Mouse (Mus musculus): ENCODE measurements around the gene Nol6. TPM values are rescaled to one million over a fixed set of nuclear protein-coding genes. Genes with fewer than 3 reads are reported as not detected.

Nol6 gene
- 22.4 and 29.0 TPM in 2 replicates for polyA plus RNA-seq (2012; rRNA removed)

DNA sequence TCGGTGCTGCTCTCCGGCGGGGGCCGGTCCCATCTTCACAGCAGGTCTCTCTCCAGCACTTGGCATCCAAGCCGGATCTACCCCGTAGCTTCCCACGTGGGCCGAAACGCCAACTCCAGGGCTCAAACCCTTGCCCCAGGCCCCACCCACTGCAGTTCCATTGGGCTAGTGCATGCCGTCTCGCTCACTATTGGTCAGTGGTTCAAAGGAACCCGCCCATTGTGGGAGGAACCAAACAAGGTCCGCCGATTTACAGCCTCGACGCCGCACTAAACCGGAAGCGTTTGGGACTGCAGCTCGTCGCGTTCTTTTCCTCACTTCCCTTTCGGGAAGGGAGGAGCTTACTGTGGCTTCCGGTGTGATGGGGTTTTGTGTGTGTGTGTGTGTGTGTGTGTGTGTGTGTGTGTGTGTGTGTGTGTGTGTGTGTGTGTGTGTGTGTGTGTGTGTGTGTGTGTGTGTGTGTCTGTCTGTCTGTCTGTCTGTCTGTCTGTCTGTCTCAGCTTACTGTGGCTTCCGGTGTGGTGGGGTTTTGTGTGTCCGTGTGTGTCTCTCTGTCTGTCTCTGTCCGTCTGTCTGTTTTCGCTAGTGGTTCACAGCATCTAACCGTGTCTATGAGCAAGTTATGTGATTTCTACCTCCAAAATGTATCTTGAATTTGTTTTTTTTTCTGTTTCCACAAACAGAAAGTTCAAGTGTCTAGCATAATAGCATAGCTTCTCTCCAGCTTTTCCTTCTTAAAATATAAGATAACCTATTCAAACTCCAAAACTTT, at the start of gene Nol6:
Gene Nol6 (minus strand): TSS at position 276 of the 772 bp plus-strand sequence.

GRCm38 (mm10) chr4:41135711-41136453, 11.6 kb upstream of the Nol6 start, which contains the start of gene Ube2r2:
TSS of gene Ube2r2 (plus strand) at chr4:41135743.

DNA sequence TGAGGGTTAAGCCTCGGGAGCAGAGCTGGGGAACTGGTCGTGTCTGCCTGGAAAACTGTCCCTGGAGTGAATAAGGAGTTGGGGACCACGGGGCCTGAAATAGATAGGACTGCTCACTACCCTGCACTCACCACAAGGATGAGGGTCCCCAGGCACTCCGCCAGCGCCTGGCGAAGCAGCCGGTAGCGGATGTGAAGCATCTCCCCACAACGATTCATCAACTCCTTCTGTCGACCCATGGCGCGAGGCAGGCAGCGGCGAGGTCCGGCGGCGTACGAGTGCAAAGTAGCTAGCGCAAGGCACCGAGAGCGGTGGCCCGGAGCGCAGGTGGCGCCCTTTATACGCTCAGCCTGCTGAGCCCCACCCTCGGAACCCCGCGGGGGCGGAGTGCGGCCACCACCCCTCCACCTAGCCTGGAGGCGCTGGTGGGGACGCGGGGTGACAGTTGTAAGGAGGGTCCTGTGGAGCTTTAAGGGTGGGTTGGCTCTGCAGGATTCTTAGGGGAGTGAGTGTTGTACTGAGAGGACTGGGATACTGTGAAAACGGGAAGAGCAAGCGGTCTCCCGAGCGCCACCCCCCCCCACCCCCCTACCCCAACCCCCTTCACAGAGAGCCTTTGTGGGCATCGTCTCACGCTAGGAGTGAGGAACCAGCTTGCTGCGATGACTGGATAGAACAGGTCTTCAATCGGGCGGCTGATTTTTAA, 26.2 kb downstream of the Nol6 start, which contains the start of gene Aqp3:
Gene Aqp3 (minus strand): TSS at position 313 of the 706 bp plus-strand sequence.

Other genes with a start within 250 kb of the Nol6 start
- 0.47 and 0.97 TPM in 2 replicates for gene Spink4, start 204.4 kb downstream of the Nol6 start, polyA plus RNA-seq (2012; rRNA removed)
- gene Bag1, start 176.2 kb downstream of the Nol6 start, polyA plus RNA-seq (2012; rRNA removed), result 129 and 142 TPM in 2 replicates
- 113 and 122 TPM in 2 replicates for gene Chmp5, start 176.0 kb downstream of the Nol6 start, polyA plus RNA-seq (2012; rRNA removed)
- 85.7 and 88.3 TPM in 2 replicates for gene Nfx1, start 153.5 kb downstream of the Nol6 start, polyA plus RNA-seq (2012; rRNA removed)
- gene Aqp7, start 76.3 kb downstream of the Nol6 start, polyA plus RNA-seq (2012; rRNA removed), result 0.06 and 0.24 TPM in 2 replicates
- 2.5 and 3.7 TPM in 2 replicates for gene Aqp3, start 26.3 kb downstream of the Nol6 start, polyA plus RNA-seq (2012; rRNA removed)
- 269 and 337 TPM in 2 replicates for gene Ube2r2, start 11.3 kb upstream of the Nol6 start, polyA plus RNA-seq (2012; rRNA removed)
- 62.6 and 90.7 TPM in 2 replicates for gene Ubap2, start 150.7 kb upstream of the Nol6 start, polyA plus RNA-seq (2012; rRNA removed)
- 34.9 and 40.3 TPM in 2 replicates for gene Dcaf12, start 190.4 kb upstream of the Nol6 start, polyA plus RNA-seq (2012; rRNA removed)
- 53.2 and 57.1 TPM in 2 replicates for gene Ubap1, start 224.5 kb upstream of the Nol6 start, polyA plus RNA-seq (2012; rRNA removed)